In genomic region chr11:97825971-97826370, GRCm38 (mm10) we compare ENCODE assay signal across 1 mouse cellular context.
TF ChIP-seq lines count a peak whose summit lies in the region.

No protein-coding gene starts in this region.

TF ChIP-seq in MEL, 35 proteins besides CTCF, POLR2A, EP300 and RAD21:
- TF ChIP-seq POLR2AphosphoS5 (IDR thresholded peaks at IDR 0.05; ENCODE audit: borderline replicate concordance, low read depth, low read length) (no peak), NELFE (IDR thresholded peaks at IDR 0.05; ENCODE audit: low read depth, low read length) (0 out of 2 replicates have a peak, but pooled peaks have one; percentile 43), MAZ (IDR thresholded peaks at IDR 0.05; ENCODE audit: low read depth, low read length) (peak; percentile 65; the same call in 1 of the 2 replicates), POLR2AphosphoS2 (IDR thresholded peaks at IDR 0.05; ENCODE audit: low read length) (no peak), NRF1 (IDR thresholded peaks at IDR 0.05; ENCODE audit: insufficient read depth, low read depth, low read length, poor library complexity, severe bottlenecking) (peak; percentile 84), MXI1 (IDR thresholded peaks at IDR 0.05; ENCODE audit: low read depth, low read length) (no peak), MYC (IDR thresholded peaks at IDR 0.05; ENCODE audit: low read depth, low read length) (no peak), SIN3A (IDR thresholded peaks at IDR 0.05; ENCODE audit: low read length) (no peak), TBP (IDR thresholded peaks at IDR 0.05; ENCODE audit: low read depth, low read length) (no peak), E2F4 (IDR thresholded peaks at IDR 0.05; ENCODE audit: borderline replicate concordance, low read depth, low read length) (no peak), MAX (IDR thresholded peaks at IDR 0.05; ENCODE audit: low read length) (0 out of 2 replicates have a peak, but pooled peaks have one; percentile 32), ZC3H11A (IDR thresholded peaks at IDR 0.05; ENCODE audit: low read depth, low read length) (peak; percentile 22; the same call in 1 of the 2 replicates), ZNF384 (IDR thresholded peaks at IDR 0.05; ENCODE audit: low read depth, low read length) (no peak), MYB (IDR thresholded peaks at IDR 0.05; ENCODE audit: low read depth, low read length) (no peak), JUND (IDR thresholded peaks at IDR 0.05; ENCODE audit: low read depth, low read length) (no peak), MEF2A (IDR thresholded peaks at IDR 0.05; ENCODE audit: extremely low read depth, insufficient replicate concordance, low read depth, low read length, poor library complexity, severe bottlenecking) (no peak), USF1 (IDR thresholded peaks at IDR 0.05; ENCODE audit: low read depth, low read length) (no peak), USF2 (IDR thresholded peaks at IDR 0.05; ENCODE audit: borderline replicate concordance in 1 of 2, insufficient read depth in 1 of 2, low read depth in 1 of 2, low read length in 2 of 2) (no peak), CHD1 (IDR thresholded peaks at IDR 0.05; ENCODE audit: low read depth, low read length) (no peak)
